Mouse (Mus musculus) ES-Bruce4 (cell line): ENCODE results near the gene Tcte1. TPM values are rescaled to one million over a fixed set of nuclear protein-coding genes. Genes with fewer than 3 reads are reported as not detected.

Experiments used
- H3K27ac ChIP-seq: 2 replicates; pipeline ENCODE4 v1.5.1; 2012; ENCODE audit warnings: low read length, inconsistent platforms; ENCODE audit not compliant: insufficient read depth
- H3K27me3 ChIP-seq: 2 replicates; pipeline ENCODE4 v1.6.1; 2012; ENCODE audit warnings: mild to moderate bottlenecking, low read length, inconsistent platforms; ENCODE audit not compliant: control insufficient read depth, poor library complexity, insufficient read depth, severe bottlenecking
- H3K36me3 ChIP-seq: 2 replicates; pipeline ENCODE4 v1.6.1; 2012; ENCODE audit warnings: inconsistent platforms, mild to moderate bottlenecking, low read length, moderate library complexity; ENCODE audit not compliant: control insufficient read depth, poor library complexity, insufficient read depth, severe bottlenecking
- H3K4me1 ChIP-seq: one replicate; pipeline ENCODE4 v1.8.1; 2011; ENCODE audit warnings: low read length; ENCODE audit not compliant: control insufficient read depth, insufficient read depth
- H3K4me3 ChIP-seq: 2 replicates; pipeline ENCODE4 v1.5.1; 2011; ENCODE audit warnings: low read depth, mild to moderate bottlenecking, low read length
- H3K9ac ChIP-seq: 2 replicates; pipeline ENCODE4 v1.6.1; 2012; ENCODE audit warnings: low read depth, mild to moderate bottlenecking, inconsistent platforms; ENCODE audit not compliant: poor library complexity, severe bottlenecking
- H3K9me3 ChIP-seq: replicated peaks from 2 replicates; pipeline ENCODE4 v1.6.1; 2012; ENCODE audit warnings: mild to moderate bottlenecking, low read length, inconsistent platforms; ENCODE audit not compliant: control insufficient read depth, poor library complexity, insufficient read depth, severe bottlenecking
- CTCF ChIP-seq: IDR thresholded peaks from one replicate; pipeline ENCODE4 v1.8.1; 2011; ENCODE audit warnings: low read depth, low read length
- EP300 ChIP-seq: IDR thresholded peaks from 2 replicates; pipeline ENCODE4 v1.6.1; 2011; ENCODE audit warnings: low read depth, low read length; ENCODE audit not compliant: insufficient read depth
- POLR2A ChIP-seq: IDR thresholded peaks from one replicate; pipeline ENCODE4 v1.8.1; 2011; ENCODE audit warnings: low read length; ENCODE audit not compliant: insufficient read depth
- polyA plus RNA-seq: library from polyadenylated mRNA; stranded (reverse); fragments of >200 nt; gene quantifications from 2 replicates; pipeline ENCODE4 v1.2.4, GENCODE M21; 2011; ENCODE audit warnings: low read depth; ENCODE audit not compliant: missing spikeins, insufficient read depth, insufficient read length

Gene Tcte1
- polyA plus RNA-seq, 1 experiment: not detected

DNA sequence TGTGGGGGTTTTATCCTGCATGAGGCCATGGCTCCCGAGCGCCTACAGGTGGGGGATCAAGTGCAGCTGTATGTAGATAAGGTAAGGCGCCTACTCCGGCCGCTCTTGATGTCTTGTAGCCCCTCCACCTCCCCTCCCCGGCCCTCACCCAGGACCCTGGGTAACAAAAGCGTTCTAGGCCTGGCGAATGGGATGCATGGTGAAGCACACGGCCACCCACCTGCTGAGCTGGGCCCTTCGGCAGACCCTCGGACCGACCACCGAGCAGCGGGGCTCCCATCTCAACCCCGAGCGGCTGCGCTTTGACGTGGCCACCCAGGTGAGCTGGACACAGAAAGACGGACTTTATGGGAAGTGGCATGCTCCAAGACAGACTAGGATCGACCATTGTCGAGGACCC is 6.1 kb upstream of the Tcte1 start:
- H3K9me3 ChIP-seq: no peaks in the 10 kb centered on the region
- H3K4me1 ChIP-seq: no peaks in the 10 kb centered on the region
- no peaks in the 10 kb centered on the region for H3K27me3 ChIP-seq
- no peak overlapping the region for H3K27ac ChIP-seq
- H3K9ac ChIP-seq: no peak overlapping the region
- TF ChIP-seq EP300 (no peak), CTCF (no peak), POLR2A (no peak)
- H3K36me3 ChIP-seq: no peaks in the 10 kb centered on the region
- H3K4me3 ChIP-seq: no peak overlapping the region

- H3K9me3 ChIP-seq: no peaks in the 10 kb centered on the region
- no peak overlapping the region for H3K4me3 ChIP-seq
- H3K27ac ChIP-seq: no peak overlapping the region
- TF ChIP-seq CTCF (no peak), POLR2A (no peak)
- H3K36me3 ChIP-seq: no peaks in the 10 kb centered on the region
- no peaks in the 10 kb centered on the region for H3K4me1 ChIP-seq
- H3K9ac ChIP-seq: no peak overlapping the region
- H3K27me3 ChIP-seq: no peaks in the 10 kb centered on the region
Measured at GRCm38 (mm10) chr17:45517549-45518215, 5.6 kb upstream of the Tcte1 start.

DNA sequence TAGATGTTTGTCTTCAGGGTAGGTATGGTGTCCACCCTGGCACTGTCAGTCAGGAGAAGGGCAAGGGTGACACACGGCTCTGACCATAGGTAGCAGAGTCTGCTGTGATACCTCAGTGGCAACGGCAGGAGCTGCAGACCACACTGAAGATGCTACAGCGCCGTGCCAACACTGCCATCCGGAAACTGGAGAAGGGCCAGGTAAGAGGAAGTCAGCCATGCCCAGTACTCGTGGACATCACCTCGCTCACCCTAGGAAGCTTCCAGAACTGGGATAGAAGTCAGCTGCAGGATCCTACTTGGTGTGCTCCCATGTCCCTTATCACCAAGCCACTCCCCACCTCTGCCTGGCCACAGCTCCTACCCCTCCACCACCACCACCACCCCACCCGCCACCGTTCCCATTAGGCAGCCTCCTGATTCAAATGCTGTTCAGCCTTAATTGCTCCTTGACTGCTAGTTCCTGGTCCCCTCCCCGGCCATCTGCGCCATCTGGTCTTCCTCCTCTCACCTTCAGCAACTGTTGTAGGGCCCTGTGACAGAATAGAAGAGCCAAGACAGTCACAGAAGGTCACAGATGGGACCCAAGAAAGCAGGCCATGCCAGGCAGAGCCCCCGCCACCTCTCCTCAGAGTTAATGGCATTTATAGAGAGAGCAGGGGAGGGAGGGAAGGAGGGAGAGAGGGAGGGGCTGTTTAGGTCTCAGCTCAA is 4.3 kb upstream of the Tcte1 start:
- Histone ChIP-seq H3K4me1 (no peaks in the 10 kb centered on the region), H3K9me3 (no peaks in the 10 kb centered on the region), H3K9ac (no peak overlapping the region), H3K4me3 (no peak overlapping the region), H3K36me3 (no peaks in the 10 kb centered on the region), H3K27ac (no peak overlapping the region), H3K27me3 (no peaks in the 10 kb centered on the region)
- TF ChIP-seq EP300 (no peak), POLR2A (no peak), CTCF (no peak)

DNA sequence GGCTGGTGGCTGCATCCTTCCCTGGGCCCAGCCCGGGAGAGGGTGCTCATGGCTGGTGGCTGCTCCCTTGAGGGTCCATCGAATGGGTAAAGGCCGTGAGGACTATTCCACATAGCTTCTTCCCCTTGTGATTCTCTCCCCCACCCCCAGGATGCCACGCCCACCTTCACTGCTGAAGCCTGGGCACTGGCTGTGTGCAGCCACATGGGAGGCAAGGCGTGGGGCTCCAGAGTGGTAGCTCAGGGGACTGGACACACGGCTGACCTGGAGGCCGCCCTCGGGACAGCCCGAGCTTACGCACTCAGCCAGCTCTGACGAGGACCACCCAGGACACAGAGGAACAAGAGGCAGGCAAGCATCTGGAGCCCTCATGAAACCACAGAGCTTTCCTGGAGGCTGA is 3.1 kb upstream of the Tcte1 start:
- Histone ChIP-seq H3K36me3 (no peaks in the 10 kb centered on the region), H3K27ac (no peak overlapping the region)

GRCm38 (mm10) chr17:45524961-45525360 is 1.7 kb downstream of the Tcte1 start:
- peaks cover 2% of the 10 kb centered on the region for H3K4me1 ChIP-seq
- no peaks in the 10 kb centered on the region for H3K9me3 ChIP-seq
- H3K27ac ChIP-seq: no peak overlapping the region
- no peaks in the 10 kb centered on the region for H3K27me3 ChIP-seq
- no peak for TF ChIP-seq CTCF
- TF ChIP-seq POLR2A: no peak
- TF ChIP-seq EP300: no peak
- H3K36me3 ChIP-seq: no peaks in the 10 kb centered on the region
- H3K9ac ChIP-seq: no peak overlapping the region
- H3K4me3 ChIP-seq: no peak overlapping the region

More for the DNA sequence above, 3.1 kb upstream of the Tcte1 start:
- Histone ChIP-seq H3K27me3 (no peaks in the 10 kb centered on the region), H3K4me3 (no peak overlapping the region), H3K4me1 (no peaks in the 10 kb centered on the region), H3K9ac (no peak overlapping the region), H3K9me3 (no peaks in the 10 kb centered on the region)
- TF ChIP-seq EP300 (no peak), CTCF (no peak), POLR2A (no peak)

- Histone ChIP-seq H3K4me3 (peak overlapping the region; percentile 31), H3K27me3 (no peaks in the 10 kb centered on the region), H3K27ac (peak overlapping the region; percentile 52)
Measured at GRCm38 (mm10) chr17:45526571-45526970, 3.3 kb downstream of the Tcte1 start.

More at GRCm38 (mm10) chr17:45526571-45526970, 3.3 kb downstream of the Tcte1 start:
- H3K36me3 ChIP-seq: no peaks in the 10 kb centered on the region
- H3K4me1 ChIP-seq: peaks cover 4% of the 10 kb centered on the region
- no peaks in the 10 kb centered on the region for H3K9me3 ChIP-seq
- H3K9ac ChIP-seq: peak overlapping the region; percentile 9; the same call in 1 of the 2 replicates
- no peak for TF ChIP-seq EP300
- TF ChIP-seq POLR2A: no peak
- TF ChIP-seq CTCF: no peak
